Comparison of ENCODE assay signal across 24 mouse cellular contexts in genomic region chr13:24943303-24943702, GRCm38 (mm10). TPM values are rescaled to one million over a fixed set of nuclear protein-coding genes. Genes with fewer than 3 reads are reported as not detected.
A peak's percentile ranks its signal among the peaks of the same experiment; 100 is the strongest.
DNase-seq lines count a peak whose midpoint lies in the region; ATAC-seq and TF ChIP-seq lines count a peak whose summit lies in the region.
"Had no signal": no experiment of that assay in that cellular context is flagged by ENCODE, and none has a peak within 500 bp of the region (broad histone marks: within the 10 kb centered on the region; RNA-seq: fewer than 3 reads in every experiment).

No protein-coding gene starts in this region.

- H3K27me3 ChIP-seq in liver, embryonic 14.5 days (ENCODE audit: control insufficient read depth, insufficient read depth, low read length) = peaks cover 10% of the 10 kb centered on the region
- peaks cover 26% of the 10 kb centered on the region for H3K27me3 ChIP-seq in liver, embryonic 15.5 days
- H3K27me3 ChIP-seq: embryonic facial prominence, embryonic 12.5 days; embryonic facial prominence, embryonic 15.5 days; heart, embryonic 12.5 days; heart, embryonic 15.5 days; hindbrain, embryonic 13.5 days; Patski had no signal

- no peak for DNase-seq in layer of hippocampus, adult 2 months (ENCODE audit: low spot score in 2 of 2)
- no peak for DNase-seq in layer of hippocampus, adult 11-12 months (ENCODE audit: low spot score)
- DNase-seq in liver, embryonic 14.5 days (ENCODE audit: low read depth in 3 of 3, low spot score in 3 of 3) = no peak
- DNase-seq in liver = no peak
- DNase-seq in embryo, embryonic 10 days (ENCODE audit: low spot score) = no peak
- DNase-seq in cerebellum, postnatal 36 days = no peak
- DNase-seq: adrenal gland, postnatal 36 days; cerebellum, postnatal 14 days; forebrain, postnatal 0 days; gastrocnemius, adult 2 months; gastrocnemius, postnatal 14 days; heart, adult 18-20 months; heart, postnatal 10 days; heart, postnatal 36 days had no signal

- 39% methylated on average over 8 of the region's 8 CpGs for WGBS in liver, embryonic 14.5 days (ENCODE audit: insufficient replicate concordance)
- WGBS in liver, embryonic 15.5 days (ENCODE audit: insufficient replicate concordance) = 47% methylated on average over 8 of the region's 8 CpGs

- no peak for ATAC-seq in liver, embryonic 14.5 days (ENCODE audit: insufficient read depth)
- ATAC-seq in liver, embryonic 15.5 days (ENCODE audit: insufficient read depth) = peak; percentile 64
- ATAC-seq: forebrain, postnatal 0 days; hindbrain, embryonic 16.5 days; Patski had no signal

- peak overlapping the region; percentile 47 for H3K4me3 ChIP-seq in layer of hippocampus, adult 2 months
- H3K4me3 ChIP-seq in liver, embryonic 14.5 days (ENCODE audit: insufficient read depth in 1 of 2, low read depth in 2 of 2, low read length in 2 of 2) = peak overlapping the region in 1 of 2 experiments; percentile 21; a peak in 1 of 4 replicates
- H3K4me3 ChIP-seq in liver, embryonic 15.5 days (replicated peaks) = peak overlapping the region; percentile 32
- H3K4me3 ChIP-seq: embryonic facial prominence, embryonic 12.5 days; embryonic facial prominence, embryonic 15.5 days; gastrocnemius, adult 2 months; heart, embryonic 12.5 days; heart, embryonic 15.5 days; hindbrain, embryonic 10.5 days; hindbrain, embryonic 13.5 days had no signal

- H3K4me2 ChIP-seq in liver, embryonic 14.5 days (ENCODE audit: low read depth) = peak overlapping the region; percentile 24
- peak overlapping the region; percentile 25 for H3K4me2 ChIP-seq in liver, embryonic 15.5 days
- H3K4me2 ChIP-seq: embryonic facial prominence, embryonic 12.5 days; embryonic facial prominence, embryonic 15.5 days; heart, embryonic 12.5 days; heart, embryonic 15.5 days had no signal

- no peak for TF ChIP-seq CTCF in layer of hippocampus, adult 2 months (conservative IDR thresholded peaks at IDR 0.05)
- no peak for TF ChIP-seq CTCF in liver, embryonic 14.5 days (IDR thresholded peaks at IDR 0.05; ENCODE audit: low read depth)

- H3K9me3 ChIP-seq in liver, embryonic 14.5 days (ENCODE audit: control insufficient read depth, low read length) = no peaks in the 10 kb centered on the region
- no peaks in the 10 kb centered on the region for H3K9me3 ChIP-seq in liver, embryonic 15.5 days (replicated peaks)
- H3K9me3 ChIP-seq: embryonic facial prominence, embryonic 12.5 days; embryonic facial prominence, embryonic 15.5 days; G1E; heart, embryonic 12.5 days; heart, embryonic 15.5 days; hindbrain, embryonic 10.5 days; hindbrain, embryonic 13.5 days had no signal

- peak overlapping the region; percentile 85 for H3K27ac ChIP-seq in layer of hippocampus, adult 2 months
- no peak overlapping the region for H3K27ac ChIP-seq in liver, embryonic 14.5 days
- peak overlapping the region; percentile 45; the same call in 1 of the 2 replicates for H3K27ac ChIP-seq in liver, embryonic 15.5 days (replicated peaks)
- H3K27ac ChIP-seq: embryonic facial prominence, embryonic 12.5 days; embryonic facial prominence, embryonic 15.5 days; gastrocnemius, adult 2 months; heart, embryonic 15.5 days; hindbrain, embryonic 10.5 days; hindbrain, embryonic 13.5 days had no signal

- TF ChIP-seq EP300 in liver, embryonic 14.5 days (IDR thresholded peaks at IDR 0.05; ENCODE audit: low read depth) = no peak

- no peak overlapping the region for H3K9ac ChIP-seq in liver, embryonic 14.5 days (replicated peaks)
- no peak overlapping the region for H3K9ac ChIP-seq in liver, embryonic 15.5 days
- H3K9ac ChIP-seq: embryonic facial prominence, embryonic 12.5 days; embryonic facial prominence, embryonic 15.5 days; forebrain, postnatal 0 days; heart, embryonic 12.5 days; heart, embryonic 15.5 days; hindbrain, embryonic 13.5 days had no signal

- peaks cover 0 to 4% of the 10 kb centered on the region in 2 experiments; a peak in 1 of 4 replicates for H3K4me1 ChIP-seq in liver, embryonic 14.5 days (replicated peaks; ENCODE audit: control insufficient read depth in 2 of 2, insufficient read depth in 2 of 2, low read length in 1 of 2)
- peaks cover 4% of the 10 kb centered on the region; the same call in 1 of the 2 replicates for H3K4me1 ChIP-seq in liver, embryonic 15.5 days (replicated peaks)
- H3K4me1 ChIP-seq: embryonic facial prominence, embryonic 12.5 days had no signal

- no peaks in the 10 kb centered on the region for H3K36me3 ChIP-seq in liver, embryonic 14.5 days (replicated peaks; ENCODE audit: control insufficient read depth, insufficient read depth, low read depth)
- no peaks in the 10 kb centered on the region for H3K36me3 ChIP-seq in liver, embryonic 15.5 days (replicated peaks)
- H3K36me3 ChIP-seq: embryonic facial prominence, embryonic 12.5 days; embryonic facial prominence, embryonic 15.5 days; G1E; heart, embryonic 12.5 days; heart, embryonic 15.5 days; hindbrain, embryonic 10.5 days; hindbrain, embryonic 13.5 days had no signal

RNA-seq across cellular contexts. Expression of gene Gpld1, which starts 0.4 kb away (rescaled TPM):
- total RNA-seq in layer of hippocampus, adult 2 months (2021) = 10 to 100 TPM; 19.4 to 21.7 TPM
- polyA plus RNA-seq in liver, embryonic 14.5 days (2012; rRNA removed) = 2.3 and 3.1 TPM in 2 replicates
- polyA plus RNA-seq in liver, embryonic 14.5 days (2014; fragmentation: Nextera tagmentation; extraction: Ambion mirVana) = 5.8 and 5.9 TPM in 2 replicates
- polyA plus RNA-seq in liver, embryonic 15.5 days (2015; fragmentation: Nextera tagmentation; extraction: Ambion mirVana) = 11.7 and 17.2 TPM in 2 replicates

RNA-seq across cellular contexts. Expression of gene Aldh5a1, which starts 5.8 kb away (rescaled TPM):
- total RNA-seq in layer of hippocampus, adult 2 months (2021) = 10 to 100 TPM; 63.0 to 64.3 TPM
- polyA plus RNA-seq in liver, embryonic 14.5 days (2012; rRNA removed) = 2.2 and 3.1 TPM in 2 replicates
- polyA plus RNA-seq in liver, embryonic 14.5 days (2014; fragmentation: Nextera tagmentation; extraction: Ambion mirVana) = 2.1 and 2.7 TPM in 2 replicates
- polyA plus RNA-seq in liver, embryonic 15.5 days (2015; fragmentation: Nextera tagmentation; extraction: Ambion mirVana) = 3.5 and 4.0 TPM in 2 replicates
- polyA plus RNA-seq: G1E had no signal
